Mouse (Mus musculus): ENCODE data around the gene Slc8a2.

GRCm38 (mm10) chr7:16207496-16207895 is 77.9 kb downstream of the Slc8a2 start:
- no peak for TF ChIP-seq GATA1 (IDR thresholded peaks at IDR 0.05; ENCODE audit: low read length)
- TF ChIP-seq TAL1 (IDR thresholded peaks at IDR 0.05; ENCODE audit: low read length) = no peak
